Mouse (Mus musculus) CH12.LX (cell line): ENCODE data around the gene Spaca7. TPM values are rescaled to one million over a fixed set of nuclear protein-coding genes. Genes with fewer than 3 reads are reported as not detected.

Source experiments
- DNase-seq: peaks from one replicate; pipeline ENCODE4 v3.0.0-alpha.2; 2013; ENCODE audit errors: extremely low read depth
- H3K27ac ChIP-seq: 2 replicates; pipeline ENCODE4 v1.5.1; 2012; ENCODE audit warnings: low read depth, mild to moderate bottlenecking, control low read depth, moderate library complexity; ENCODE audit not compliant: insufficient read depth
- H3K27me3 ChIP-seq: replicated peaks from 2 replicates; pipeline ENCODE3; 2012; ENCODE audit warnings: inconsistent platforms
- H3K36me3 ChIP-seq, 2 experiments: replicated peaks in 1 of 2; 2 replicates each; pipeline versions ENCODE3 to v1.6.1; 2012; ENCODE audit warnings: inconsistent platforms in 1 of 2, low read length in 1 of 2, mild to moderate bottlenecking in 1 of 2, mixed read lengths in 1 of 2, moderate library complexity in 1 of 2; ENCODE audit not compliant: control insufficient read depth in 1 of 2, insufficient read depth in 1 of 2
- H3K4me1 ChIP-seq, 2 experiments: 2 replicates each; pipeline ENCODE4 v1.6.1; 2012; ENCODE audit warnings: inconsistent platforms in 1 of 2, moderate library complexity in 1 of 2; ENCODE audit not compliant: insufficient read depth in 2 of 2, control insufficient read depth in 1 of 2
- H3K4me2 ChIP-seq: 2 replicates; pipeline ENCODE4 v1.6.1; 2012; ENCODE audit warnings: low read depth, mild to moderate bottlenecking, control low read depth; ENCODE audit not compliant: poor library complexity, insufficient read depth, severe bottlenecking
- H3K4me3 ChIP-seq, 3 experiments: fragments of 150-350 bp in 1 of 3; sonication (generic) in 1 of 3; replicated peaks in 1 of 3; 2 replicates each; pipeline versions ENCODE3 to v1.5.1; 2011 to 2012; ENCODE audit warnings: low read depth in 2 of 3, low read length in 2 of 3, mild to moderate bottlenecking in 2 of 3, moderate library complexity in 2 of 3, control low read depth in 1 of 3, improper control_type of control experiment in 1 of 3, inconsistent platforms in 1 of 3, mixed read lengths in 1 of 3; ENCODE audit not compliant: poor library complexity in 1 of 3
- H3K79me2 ChIP-seq: replicated peaks from 2 replicates; pipeline ENCODE4 v1.6.1; 2012; ENCODE audit warnings: mild to moderate bottlenecking, moderate library complexity; ENCODE audit not compliant: control insufficient read depth, poor library complexity, insufficient read depth, severe bottlenecking; ENCODE audit errors: extremely low read depth
- H3K9ac ChIP-seq: 2 replicates; pipeline ENCODE4 v1.6.1; 2012; ENCODE audit warnings: low read depth, mild to moderate bottlenecking, control low read depth, moderate library complexity; ENCODE audit not compliant: insufficient read depth
- H3K9me3 ChIP-seq: replicated peaks from 2 replicates; pipeline ENCODE3; 2012; ENCODE audit warnings: low read length, inconsistent platforms, mixed read lengths
- BHLHE40 ChIP-seq: IDR thresholded peaks from 2 replicates; pipeline ENCODE4 v1.6.1; 2011; ENCODE audit warnings: mild to moderate bottlenecking, low read depth, low read length, improper control_type of control experiment
- CHD1 ChIP-seq: IDR thresholded peaks from 2 replicates; pipeline ENCODE4 v1.6.1; 2012; ENCODE audit warnings: low read depth, low read length, improper control_type of control experiment, inconsistent platforms
- CTCF ChIP-seq, 2 experiments: IDR thresholded peaks in 1 of 2; conservative IDR thresholded peaks in 1 of 2; 2 replicates each; pipeline ENCODE4 v1.5.1; 2011 to 2012; ENCODE audit warnings: low read depth in 2 of 2, low read length in 2 of 2, improper control_type of control experiment in 1 of 2, inconsistent platforms in 1 of 2, mild to moderate bottlenecking in 1 of 2, moderate library complexity in 1 of 2
- E2F4 ChIP-seq: IDR thresholded peaks from 2 replicates; pipeline ENCODE4 v1.6.1; 2011; ENCODE audit warnings: low read depth, low read length, improper control_type of control experiment; ENCODE audit not compliant: insufficient replicate concordance
- GABPA ChIP-seq: IDR thresholded peaks from 2 replicates; pipeline ENCODE4 v1.6.1; 2012; ENCODE audit warnings: low read depth, low read length, improper control_type of control experiment, inconsistent platforms; ENCODE audit not compliant: insufficient replicate concordance
- IRF4 ChIP-seq: IDR thresholded peaks from 2 replicates; pipeline ENCODE4 v1.6.1; 2014; ENCODE audit warnings: low read depth, mild to moderate bottlenecking, inconsistent platforms, low read length, improper control_type of control experiment
- JUND ChIP-seq: conservative IDR thresholded peaks from 2 replicates; pipeline ENCODE4 v1.6.1; 2011; ENCODE audit warnings: low read depth, low read length, improper control_type of control experiment
- MAFK ChIP-seq: IDR thresholded peaks from 2 replicates; pipeline ENCODE4 v1.6.1; 2011; ENCODE audit warnings: low read length, improper control_type of control experiment; ENCODE audit not compliant: insufficient replicate concordance
- MAX ChIP-seq: IDR thresholded peaks from 2 replicates; pipeline ENCODE4 v1.6.1; 2011; ENCODE audit warnings: low read length, improper control_type of control experiment
- MEF2A ChIP-seq: IDR thresholded peaks from 2 replicates; pipeline ENCODE4 v1.6.1; 2014; ENCODE audit warnings: low read depth, mild to moderate bottlenecking, inconsistent platforms, low read length, improper control_type of control experiment, borderline replicate concordance
- MXI1 ChIP-seq: IDR thresholded peaks from 2 replicates; pipeline ENCODE4 v1.6.1; 2011; ENCODE audit warnings: mild to moderate bottlenecking, low read depth, low read length, improper control_type of control experiment
- MYC ChIP-seq: IDR thresholded peaks from 2 replicates; pipeline ENCODE4 v1.6.1; 2011; ENCODE audit warnings: low read depth, mild to moderate bottlenecking, improper control_type of control experiment, low read length
- NRF1 ChIP-seq: IDR thresholded peaks from 2 replicates; pipeline ENCODE4 v1.6.1; 2014; ENCODE audit warnings: low read depth, mild to moderate bottlenecking, inconsistent platforms, low read length, improper control_type of control experiment, moderate library complexity
- PAX5 ChIP-seq: IDR thresholded peaks from 2 replicates; pipeline ENCODE4 v1.6.1; 2012; ENCODE audit warnings: low read length, inconsistent platforms, mixed read lengths
- POLR2A ChIP-seq: IDR thresholded peaks from 2 replicates; pipeline ENCODE4 v1.6.1; 2011; ENCODE audit warnings: low read depth, mild to moderate bottlenecking, improper control_type of control experiment, low read length
- POLR2AphosphoS2 ChIP-seq: IDR thresholded peaks from 2 replicates; pipeline ENCODE4 v1.6.1; 2011; ENCODE audit warnings: low read depth, low read length, improper control_type of control experiment
- RAD21 ChIP-seq: IDR thresholded peaks from 2 replicates; pipeline ENCODE4 v1.6.1; 2011; ENCODE audit warnings: low read depth, mild to moderate bottlenecking, low read length, improper control_type of control experiment, moderate library complexity
- RCOR1 ChIP-seq: conservative IDR thresholded peaks from 2 replicates; pipeline ENCODE4 v1.6.1; 2012; ENCODE audit warnings: low read depth, mild to moderate bottlenecking, inconsistent platforms, low read length, improper control_type of control experiment
- SMC3 ChIP-seq: IDR thresholded peaks from 2 replicates; pipeline ENCODE4 v1.6.1; 2011; ENCODE audit warnings: low read depth, low read length, improper control_type of control experiment
- TBP ChIP-seq: conservative IDR thresholded peaks from 2 replicates; pipeline ENCODE4 v1.6.1; 2011; ENCODE audit warnings: low read depth, low read length, improper control_type of control experiment
- UBTF ChIP-seq: IDR thresholded peaks from 2 replicates; pipeline ENCODE4 v1.6.1; 2012; ENCODE audit warnings: low read depth, mild to moderate bottlenecking, inconsistent platforms, low read length, improper control_type of control experiment, moderate library complexity
- USF1 ChIP-seq: IDR thresholded peaks from 2 replicates; pipeline ENCODE4 v1.6.1; 2014; ENCODE audit warnings: low read depth, mild to moderate bottlenecking, inconsistent platforms, low read length, improper control_type of control experiment
- ZKSCAN1 ChIP-seq: IDR thresholded peaks from 2 replicates; pipeline ENCODE4 v1.6.1; 2012; ENCODE audit warnings: low read depth, inconsistent platforms, low read length, improper control_type of control experiment, borderline replicate concordance
- ZMIZ1 ChIP-seq: IDR thresholded peaks from 2 replicates; pipeline ENCODE4 v1.6.1; 2012; ENCODE audit warnings: low read depth, mild to moderate bottlenecking, inconsistent platforms, low read length, improper control_type of control experiment
- dilution Hi-C: fragments of 300-500 bp; cut with MboI; formaldehyde crosslinking; loops from 2 replicates; pipeline ENCODE4 v1.14.3; 2020; ENCODE audit warnings: low sequenced_read_pairs; ENCODE audit not compliant: extremely low pct_unique_long_range_greater_than_20kb, extremely low pct_ligation_motif_present
- in situ Hi-C: fragments of 300-500 bp; cut with MboI; formaldehyde crosslinking; loops from 3 replicates; pipeline ENCODE4 v1.14.3; 2019; ENCODE audit warnings: low sequenced_read_pairs, low pct_ligation_motif_present, low pct_unique_long_range_greater_than_20kb, mixed read lengths
- polyA plus RNA-seq: library from polyadenylated mRNA; unstranded; fragments of >175 nt; gene quantifications from 2 replicates; pipeline ENCODE4 v1.2.1, GENCODE M21; 2012; ENCODE audit warnings: low read depth; ENCODE audit not compliant: insufficient read length
- total RNA-seq, 2 experiments: library from RNA; depleted of rRNA; stranded (reverse); fragments of 300-350 nt in 1 of 2; fragments of >200 nt in 1 of 2; gene quantifications; 2 replicates each; pipeline ENCODE4 v1.2.3; 2012 to 2014

The Spaca7 gene
- total and polyA plus RNA-seq, 3 experiments = not detected

DNA sequence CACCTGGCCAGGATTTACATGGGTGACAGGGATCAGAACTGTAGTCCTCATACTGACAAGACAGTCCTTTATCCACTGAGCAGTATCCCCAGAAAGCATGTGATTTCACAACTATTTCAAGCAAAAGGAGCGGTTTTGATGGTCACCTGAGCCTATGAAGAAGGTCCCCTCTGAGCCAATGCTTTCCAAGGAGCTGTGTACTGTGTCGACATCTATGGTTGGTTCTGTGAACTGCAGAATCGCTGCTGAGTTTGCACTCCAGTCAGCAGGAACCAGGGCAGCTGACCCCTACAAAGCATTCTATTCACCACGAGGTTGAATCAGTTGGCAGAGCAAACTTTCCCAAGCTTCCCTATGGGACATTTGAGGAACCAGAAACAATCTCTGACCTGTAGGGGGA, 8.5 kb upstream of the Spaca7 start:
- no peak overlapping the region for H3K4me2 ChIP-seq
- no peak overlapping the region for H3K27ac ChIP-seq
- DNase-seq = peak; percentile 19
- H3K9me3 ChIP-seq = no peaks in the 10 kb centered on the region
- in situ Hi-C loops (loop anchor here (25.0 kb wide), 1 partner anchor 602 kb away; no protein-coding TSS in a partner anchor), dilution Hi-C loops (no loop called here)
- TF ChIP-seq RAD21 (peak; percentile 69), SMC3 (peak; percentile 38), CTCF (conservative IDR thresholded peaks at IDR 0.05 in 1 of 2, IDR thresholded peaks at IDR 0.05 in 1 of 2; ENCODE audit: low read depth in 2 of 2, low read length in 2 of 2) (peak; percentile 42 to 61; a peak in 3 of 4 replicates), MAFK (0 out of 2 replicates have a peak, but pooled peaks have one; percentile 13), PAX5 (no peak), JUND (no peak), CHD1 (no peak), MEF2A (no peak)
- no peaks in the 10 kb centered on the region for H3K79me2 ChIP-seq
- peaks cover 75% of the 10 kb centered on the region for H3K27me3 ChIP-seq
- no peak overlapping the region for H3K9ac ChIP-seq
- no peaks in the 10 kb centered on the region for H3K36me3 ChIP-seq
- no peak overlapping the region for H3K4me3 ChIP-seq
- no peaks in the 10 kb centered on the region for H3K4me1 ChIP-seq

DNA sequence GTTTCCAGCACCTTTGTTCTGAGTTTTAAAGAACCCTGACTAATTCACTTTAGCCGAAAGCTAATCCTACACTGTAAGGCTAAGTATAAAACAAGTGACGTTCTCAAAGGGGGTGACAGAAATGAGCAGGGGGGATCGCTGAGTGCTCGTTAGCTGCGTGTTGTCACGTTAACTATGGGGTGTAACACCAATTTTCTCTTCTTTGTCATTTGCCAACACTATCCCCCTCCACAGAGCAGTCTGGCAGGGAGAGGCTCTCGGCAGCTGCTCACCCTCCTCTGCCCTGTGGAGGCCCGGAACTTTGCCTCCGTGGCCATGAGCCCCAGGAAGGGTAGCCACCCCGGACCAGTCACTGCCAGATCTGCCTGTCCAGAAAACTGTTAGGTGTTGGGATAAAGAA, 7.3 kb upstream of the Spaca7 start:
- no peak overlapping the region for H3K4me2 ChIP-seq
- no peak for DNase-seq
- H3K79me2 ChIP-seq = no peaks in the 10 kb centered on the region
- no peak overlapping the region for H3K4me3 ChIP-seq
- H3K9ac ChIP-seq = no peak overlapping the region
- dilution Hi-C loops = no loop called here
- H3K4me1 ChIP-seq = no peaks in the 10 kb centered on the region
- no peak overlapping the region for H3K27ac ChIP-seq
- peaks cover 70% of the 10 kb centered on the region for H3K27me3 ChIP-seq
- in situ Hi-C loops = loop anchor here (25.0 kb wide), 1 partner anchor 603 kb away; no protein-coding TSS in a partner anchor
- TF ChIP-seq RCOR1 (no peak), PAX5 (no peak), POLR2A (no peak), ZKSCAN1 (no peak), ZMIZ1 (no peak), E2F4 (no peak), NRF1 (no peak)
- no peaks in the 10 kb centered on the region for H3K36me3 ChIP-seq
- no peaks in the 10 kb centered on the region for H3K9me3 ChIP-seq

DNA sequence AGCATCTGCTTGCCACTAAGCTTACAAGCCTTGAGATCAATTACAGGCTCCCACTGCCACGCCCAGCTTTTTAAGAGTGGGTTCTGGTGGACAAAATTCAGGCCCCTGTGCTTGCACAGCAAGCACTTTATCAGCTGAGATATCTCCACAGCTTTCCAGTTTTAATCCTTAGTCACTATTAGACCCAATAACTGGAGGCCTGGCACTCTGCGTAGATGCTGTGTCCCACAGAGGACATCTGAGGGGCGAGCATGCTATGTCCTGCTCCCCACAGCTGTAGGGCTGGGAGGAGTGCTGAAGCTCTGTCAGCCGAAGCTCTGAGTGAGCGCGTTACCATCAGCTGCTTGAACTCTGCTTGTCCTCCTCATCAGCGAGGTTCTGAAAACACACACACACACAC, 6.3 kb upstream of the Spaca7 start:
- no peak overlapping the region for H3K4me3 ChIP-seq
- in situ Hi-C loops (loop anchor here (25.0 kb wide), 1 partner anchor 604 kb away; no protein-coding TSS in a partner anchor), dilution Hi-C loops (no loop called here)
- TF ChIP-seq MYC = no peak
- TF ChIP-seq JUND = no peak
- TF ChIP-seq GABPA = no peak
- TF ChIP-seq UBTF = no peak
- no peak for TF ChIP-seq RAD21
- no peak for TF ChIP-seq E2F4
- TF ChIP-seq MEF2A = no peak
- no peak for TF ChIP-seq MXI1
- no peak for TF ChIP-seq CHD1
- no peak for TF ChIP-seq BHLHE40
- no peak for TF ChIP-seq TBP
- TF ChIP-seq IRF4 = no peak
- no peak for TF ChIP-seq POLR2A
- no peak for TF ChIP-seq USF1
- TF ChIP-seq POLR2AphosphoS2 = no peak
- no peak for TF ChIP-seq MAX
- TF ChIP-seq ZKSCAN1 = no peak
- no peak for TF ChIP-seq NRF1
- H3K9ac ChIP-seq = no peak overlapping the region
- DNase-seq = no peak
- no peak overlapping the region for H3K4me2 ChIP-seq
- H3K36me3 ChIP-seq = no peaks in the 10 kb centered on the region
- no peaks in the 10 kb centered on the region for H3K9me3 ChIP-seq
- H3K4me1 ChIP-seq = no peaks in the 10 kb centered on the region
- no peaks in the 10 kb centered on the region for H3K79me2 ChIP-seq
- H3K27me3 ChIP-seq = peaks cover 64% of the 10 kb centered on the region
- H3K27ac ChIP-seq = no peak overlapping the region
